Mouse (Mus musculus): ENCODE results near the gene Eif4e. TPM values are rescaled to one million over a fixed set of nuclear protein-coding genes. Genes with fewer than 3 reads are reported as not detected.

The Eif4e gene
- polyA plus RNA-seq (2016; fragmentation: Nextera tagmentation; extraction: Ambion mirVana): 529 and 534 TPM in 2 replicates

GRCm38 (mm10) chr3:138526073-138526915 lies at the start of gene Eif4e:
Gene Eif4e, plus strand, starts transcription at chr3:138526179.
- H3K27ac ChIP-seq (replicated peaks): peak within 1 kb of the TSS; percentile 99
- H3K27me3 ChIP-seq (replicated peaks; ENCODE audit: low read depth, poor library complexity, severe bottlenecking): peaks cover 12% of the 10 kb centered on the region
- 1% methylated on average over 39 of the region's 39 CpGs for WGBS
- peak within 1 kb of the TSS; percentile 96 for H3K4me3 ChIP-seq
- peak; percentile 63 for DNase-seq (ENCODE audit: low spot score)
- no peaks in the 10 kb centered on the region for H3K9me3 ChIP-seq
- peaks cover 32% of the 10 kb centered on the region for H3K4me1 ChIP-seq
- no peaks in the 10 kb centered on the region for H3K36me3 ChIP-seq (replicated peaks)

GRCm38 (mm10) chr3:138479489-138479888 lies 46.5 kb upstream of the Eif4e start:
- WGBS: 94% methylated on average over 8 of the region's 8 CpGs
- no peak overlapping the region for H3K4me3 ChIP-seq
- no peak for DNase-seq (ENCODE audit: low spot score)
- no peaks in the 10 kb centered on the region for H3K4me1 ChIP-seq
- H3K36me3 ChIP-seq (replicated peaks): peaks cover 76% of the 10 kb centered on the region
- no peaks in the 10 kb centered on the region for H3K27me3 ChIP-seq (replicated peaks; ENCODE audit: low read depth, poor library complexity, severe bottlenecking)
- no peaks in the 10 kb centered on the region for H3K9me3 ChIP-seq
- no peak overlapping the region for H3K27ac ChIP-seq (replicated peaks)

- peaks cover 82% of the 10 kb centered on the region for H3K36me3 ChIP-seq (replicated peaks)
- no peak overlapping the region for H3K4me3 ChIP-seq
- H3K4me1 ChIP-seq: no peaks in the 10 kb centered on the region
- no peaks in the 10 kb centered on the region for H3K27me3 ChIP-seq (replicated peaks; ENCODE audit: low read depth, poor library complexity, severe bottlenecking)
- DNase-seq (ENCODE audit: low spot score): no peak
- 0 out of 2 replicates have a peak, but pooled peaks cover 4% of the 10 kb centered on the region for H3K9me3 ChIP-seq
- WGBS: 79% methylated on average over 14 of the region's 14 CpGs
- no peak overlapping the region for H3K27ac ChIP-seq (replicated peaks)
These were observed 44.3 kb upstream of the Eif4e start for GRCm38 (mm10) chr3:138481526-138482284.

- H3K4me3 ChIP-seq: no peak overlapping the region
- H3K27ac ChIP-seq (replicated peaks): no peak overlapping the region
- 93% methylated on average over 2 of the region's 2 CpGs for WGBS
- DNase-seq (ENCODE audit: low spot score): no peak
- H3K36me3 ChIP-seq (replicated peaks): peaks cover 85% of the 10 kb centered on the region
- no peaks in the 10 kb centered on the region for H3K27me3 ChIP-seq (replicated peaks; ENCODE audit: low read depth, poor library complexity, severe bottlenecking)
- peaks cover 9% of the 10 kb centered on the region for H3K4me1 ChIP-seq
- H3K9me3 ChIP-seq: 0 out of 2 replicates have a peak, but pooled peaks cover 4% of the 10 kb centered on the region
These were observed 42.7 kb upstream of the Eif4e start for GRCm38 (mm10) chr3:138483240-138483639.

GRCm38 (mm10) chr3:138488584-138489326 lies 37.2 kb upstream of the Eif4e start:
- H3K4me1 ChIP-seq: peaks cover 11% of the 10 kb centered on the region
- DNase-seq (ENCODE audit: low spot score): no peak
- H3K4me3 ChIP-seq: peak overlapping the region; percentile 94
- WGBS: under 1% methylated on average over 60 of the region's 61 CpGs
- H3K27me3 ChIP-seq (replicated peaks; ENCODE audit: low read depth, poor library complexity, severe bottlenecking): no peaks in the 10 kb centered on the region
- H3K9me3 ChIP-seq: 0 out of 2 replicates have a peak, but pooled peaks cover 4% of the 10 kb centered on the region
- peaks cover 35% of the 10 kb centered on the region for H3K36me3 ChIP-seq (replicated peaks)
- H3K27ac ChIP-seq (replicated peaks): peak overlapping the region; percentile 92

- H3K36me3 ChIP-seq (replicated peaks): peaks cover 29% of the 10 kb centered on the region
- peak; percentile 99 for DNase-seq (ENCODE audit: low spot score)
- under 1% methylated on average over 63 of the region's 65 CpGs for whole genome bisulfite sequencing
These were observed 36.5 kb upstream of the Eif4e start, which contains the start of gene Metap1 for GRCm38 (mm10) chr3:138489327-138490033. Gene Metap1, minus strand, starts transcription at chr3:138489515.

GRCm38 (mm10) chr3:138490034-138490337 lies 36.0 kb upstream of the Eif4e start:
- H3K4me3 ChIP-seq: peak overlapping the region; percentile 94
- peak overlapping the region; percentile 92 for H3K27ac ChIP-seq (replicated peaks)
- WGBS: 33% methylated on average over 6 of the region's 6 CpGs
- no peaks in the 10 kb centered on the region for H3K27me3 ChIP-seq (replicated peaks; ENCODE audit: low read depth, poor library complexity, severe bottlenecking)
- H3K9me3 ChIP-seq: 0 out of 2 replicates have a peak, but pooled peaks cover 4% of the 10 kb centered on the region
- no peak for DNase-seq (ENCODE audit: low spot score)
- H3K36me3 ChIP-seq (replicated peaks): peaks cover 24% of the 10 kb centered on the region
- H3K4me1 ChIP-seq: peaks cover 11% of the 10 kb centered on the region

More at GRCm38 (mm10) chr3:138489327-138490033, 36.5 kb upstream of the Eif4e start, which contains the start of gene Metap1:
- Histone ChIP-seq H3K27ac (replicated peaks) (peak within 1 kb of the TSS; percentile 92), H3K27me3 (replicated peaks; ENCODE audit: low read depth, poor library complexity, severe bottlenecking) (no peaks in the 10 kb centered on the region), H3K4me1 (peaks cover 11% of the 10 kb centered on the region), H3K4me3 (peak within 1 kb of the TSS; percentile 94), H3K9me3 (0 out of 2 replicates have a peak, but pooled peaks cover 4% of the 10 kb centered on the region)

GRCm38 (mm10) chr3:138493668-138494067 lies 32.3 kb upstream of the Eif4e start:
- H3K36me3 ChIP-seq (replicated peaks): no peaks in the 10 kb centered on the region
- WGBS: 86% methylated on average over 3 of the region's 3 CpGs
- H3K4me3 ChIP-seq: no peak overlapping the region
- H3K27ac ChIP-seq (replicated peaks): no peak overlapping the region
- no peaks in the 10 kb centered on the region; the same call in 1 of the 2 replicates for H3K4me1 ChIP-seq
- no peaks in the 10 kb centered on the region for H3K9me3 ChIP-seq
- no peak for DNase-seq (ENCODE audit: low spot score)
- H3K27me3 ChIP-seq (replicated peaks; ENCODE audit: low read depth, poor library complexity, severe bottlenecking): no peaks in the 10 kb centered on the region

GRCm38 (mm10) chr3:138494565-138494964 lies 31.4 kb upstream of the Eif4e start:
- Histone ChIP-seq H3K27ac (replicated peaks) (no peak overlapping the region), H3K4me1 (no peaks in the 10 kb centered on the region; the same call in 1 of the 2 replicates), H3K4me3 (no peak overlapping the region), H3K27me3 (replicated peaks; ENCODE audit: low read depth, poor library complexity, severe bottlenecking) (no peaks in the 10 kb centered on the region), H3K36me3 (replicated peaks) (no peaks in the 10 kb centered on the region), H3K9me3 (no peaks in the 10 kb centered on the region)
- WGBS: 52% methylated on average over 1 of the region's 1 CpGs
- DNase-seq (ENCODE audit: low spot score): no peak

- DNase-seq (ENCODE audit: low spot score): no peak
- no peaks in the 10 kb centered on the region for H3K36me3 ChIP-seq (replicated peaks)
- H3K9me3 ChIP-seq: no peaks in the 10 kb centered on the region
- WGBS: 83% methylated on average over 11 of the region's 11 CpGs
- H3K27me3 ChIP-seq (replicated peaks; ENCODE audit: low read depth, poor library complexity, severe bottlenecking): no peaks in the 10 kb centered on the region
- no peak overlapping the region for H3K27ac ChIP-seq (replicated peaks)
- H3K4me3 ChIP-seq: no peak overlapping the region
- peaks cover 5% of the 10 kb centered on the region; the same call in 1 of the 2 replicates for H3K4me1 ChIP-seq
These were observed 30.5 kb upstream of the Eif4e start for GRCm38 (mm10) chr3:138495166-138496145.

GRCm38 (mm10) chr3:138498731-138499130 lies 27.2 kb upstream of the Eif4e start:
- 73% methylated on average over 4 of the region's 4 CpGs for whole genome bisulfite sequencing
- no peak for DNase-seq (ENCODE audit: low spot score)
- Histone ChIP-seq H3K27ac (replicated peaks) (no peak overlapping the region), H3K27me3 (replicated peaks; ENCODE audit: low read depth, poor library complexity, severe bottlenecking) (no peaks in the 10 kb centered on the region), H3K4me3 (no peak overlapping the region), H3K36me3 (replicated peaks) (no peaks in the 10 kb centered on the region), H3K4me1 (peaks cover 5% of the 10 kb centered on the region; the same call in 1 of the 2 replicates), H3K9me3 (no peaks in the 10 kb centered on the region)

All from embryonic facial prominence, embryonic 10.5 days (tissue).